Mouse (Mus musculus) midbrain, embryonic 16.5 days (tissue): Measurements from ENCODE around the gene Fam122a. TPM values are rescaled to one million over a fixed set of nuclear protein-coding genes. Genes with fewer than 3 reads are reported as not detected.

Experiments
- ATAC-seq: fragments of 200-750 bp; cut with Nextera tagmentation; 2 replicates; pipeline ENCODE4 v1.8.0; 2017; ENCODE audit warnings: moderate TSS enrichment
- H3K27ac ChIP-seq: fragments of 300-500 bp; sonication (generic); 2 replicates; pipeline ENCODE4 v1.5.1; 2014; ENCODE audit warnings: mild to moderate bottlenecking, low read length, mixed read lengths
- H3K27me3 ChIP-seq: fragments of 300-500 bp; sonication (generic); 2 replicates; pipeline ENCODE4 v1.6.1; 2014; ENCODE audit warnings: low read depth, low read length, mixed read lengths; ENCODE audit not compliant: control insufficient read depth, insufficient read depth
- H3K36me3 ChIP-seq: fragments of 300-500 bp; sonication (generic); 2 replicates; pipeline ENCODE4 v1.6.1; 2014; ENCODE audit warnings: mild to moderate bottlenecking, low read length, moderate library complexity, mixed read lengths; ENCODE audit not compliant: control insufficient read depth, insufficient read depth
- H3K4me1 ChIP-seq: fragments of 300-500 bp; sonication (generic); 2 replicates; pipeline ENCODE4 v1.6.1; 2014; ENCODE audit warnings: mild to moderate bottlenecking, low read length, mixed read lengths; ENCODE audit not compliant: control insufficient read depth, insufficient read depth
- H3K4me2 ChIP-seq: fragments of 300-500 bp; sonication (generic); 2 replicates; pipeline ENCODE4 v1.6.1; 2014; ENCODE audit warnings: mild to moderate bottlenecking, low read length, mixed read lengths
- H3K4me3 ChIP-seq: fragments of 300-500 bp; sonication (generic); 2 replicates; pipeline ENCODE4 v1.5.1; 2014; ENCODE audit warnings: low read depth, mild to moderate bottlenecking, low read length, moderate library complexity, mixed read lengths
- H3K9ac ChIP-seq: fragments of 300-500 bp; sonication (generic); 2 replicates; pipeline ENCODE4 v1.6.1; 2014; ENCODE audit warnings: low read depth, low read length, mixed read lengths
- H3K9me3 ChIP-seq: fragments of 300-500 bp; sonication (generic); replicated peaks from 2 replicates; pipeline ENCODE4 v1.6.1; 2014; ENCODE audit warnings: mild to moderate bottlenecking, low read length, mixed read lengths; ENCODE audit not compliant: control insufficient read depth, poor library complexity, severe bottlenecking
- WGBS: fragments of 180-500 bp; shearing (Covaris S2); extraction: QIAGEN DNeasy Blood & Tissue Kit; methylation state at CpG from one replicate; pipeline ENCODE4 v1.1.7; 2014; 5-methylcytosine and 5-hydroxymethylcytosine counted together
- polyA plus RNA-seq: library from polyadenylated mRNA; unstranded; fragments of >200 nt; fragmentation: Nextera tagmentation; extraction: Ambion mirVana; gene quantifications from 2 replicates; pipeline ENCODE4 v1.2.1, GENCODE M21; 2015

The Fam122a gene
- polyA plus RNA-seq, 1 experiment from 2014 or later: 52.7 TPM

DNA sequence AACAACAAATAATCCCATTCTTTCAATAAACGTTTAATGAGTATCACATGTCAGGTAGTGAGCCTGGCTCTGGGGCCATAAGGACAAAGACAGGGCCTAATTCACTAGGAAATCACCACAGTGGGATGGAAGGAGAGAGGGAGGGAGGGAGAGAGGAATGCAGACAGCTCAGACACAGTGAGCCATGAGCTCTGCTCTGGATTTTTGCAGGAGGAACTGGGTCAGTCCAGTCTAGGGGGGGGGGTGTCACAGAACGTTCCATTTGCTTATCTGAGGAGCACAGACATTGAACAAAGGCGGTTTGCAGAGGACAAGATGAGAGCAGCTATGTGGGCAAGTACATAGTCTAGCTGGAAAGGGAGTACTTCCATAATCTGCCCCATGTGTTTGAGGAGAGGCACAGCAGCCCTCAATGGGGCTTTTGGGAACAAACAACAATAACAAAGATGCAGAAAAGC is 24.7 kb downstream of the Fam122a start:
- 8% methylated on average over 3 of the region's 3 CpGs for WGBS
- Histone ChIP-seq H3K27ac (0 out of 2 replicates have a peak overlapping the region, but pooled peaks have one; percentile 31), H3K36me3 (no peaks in the 10 kb centered on the region), H3K27me3 (no peaks in the 10 kb centered on the region), H3K9me3 (no peaks in the 10 kb centered on the region), H3K4me2 (no peak overlapping the region), H3K9ac (no peak overlapping the region), H3K4me3 (no peak overlapping the region), H3K4me1 (peaks cover 7% of the 10 kb centered on the region; the same call in 1 of the 2 replicates)
- peak; percentile 54; the same call in 1 of the 2 replicates for ATAC-seq

DNA sequence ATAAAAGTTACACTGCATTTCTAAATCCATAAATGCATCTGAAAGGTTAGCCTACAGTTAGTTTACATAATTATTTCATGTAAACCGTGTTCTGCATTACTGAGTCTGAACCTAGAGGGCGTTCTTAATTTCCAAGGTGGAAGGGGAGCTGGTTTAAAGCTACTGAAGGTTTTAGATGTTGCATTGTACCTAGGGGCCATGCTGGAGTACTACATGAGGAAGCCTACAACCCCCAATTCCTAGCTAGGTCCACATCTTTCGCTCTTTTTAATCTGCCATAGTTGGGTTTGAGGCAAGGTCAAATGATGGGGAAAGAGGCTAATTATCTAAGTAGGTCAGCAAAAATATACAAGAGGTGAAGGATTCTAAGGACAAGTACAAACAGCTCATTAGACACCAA is 25.5 kb downstream of the Fam122a start:
- no peak overlapping the region for H3K4me3 ChIP-seq
- no peaks in the 10 kb centered on the region for H3K36me3 ChIP-seq
- H3K27me3 ChIP-seq: no peaks in the 10 kb centered on the region
- 87% methylated on average over 3 of the region's 3 CpGs for WGBS
- H3K27ac ChIP-seq: no peak overlapping the region
- H3K4me1 ChIP-seq: peaks cover 7% of the 10 kb centered on the region; the same call in 1 of the 2 replicates
- no peak for ATAC-seq
- H3K4me2 ChIP-seq: no peak overlapping the region
- no peak overlapping the region for H3K9ac ChIP-seq
- H3K9me3 ChIP-seq: no peaks in the 10 kb centered on the region

GRCm38 (mm10) chr19:24450740-24451139 is 26.4 kb downstream of the Fam122a start:
- ATAC-seq: no peak
- H3K9me3 ChIP-seq: no peaks in the 10 kb centered on the region
- no peak overlapping the region for H3K27ac ChIP-seq
- no peak overlapping the region for H3K9ac ChIP-seq
- H3K27me3 ChIP-seq: no peaks in the 10 kb centered on the region
- no peak overlapping the region for H3K4me2 ChIP-seq
- no peaks in the 10 kb centered on the region for H3K36me3 ChIP-seq
- H3K4me1 ChIP-seq: peaks cover 7% of the 10 kb centered on the region; the same call in 1 of the 2 replicates
- H3K4me3 ChIP-seq: no peak overlapping the region
- 91% methylated on average over 8 of the region's 8 CpGs for WGBS

DNA sequence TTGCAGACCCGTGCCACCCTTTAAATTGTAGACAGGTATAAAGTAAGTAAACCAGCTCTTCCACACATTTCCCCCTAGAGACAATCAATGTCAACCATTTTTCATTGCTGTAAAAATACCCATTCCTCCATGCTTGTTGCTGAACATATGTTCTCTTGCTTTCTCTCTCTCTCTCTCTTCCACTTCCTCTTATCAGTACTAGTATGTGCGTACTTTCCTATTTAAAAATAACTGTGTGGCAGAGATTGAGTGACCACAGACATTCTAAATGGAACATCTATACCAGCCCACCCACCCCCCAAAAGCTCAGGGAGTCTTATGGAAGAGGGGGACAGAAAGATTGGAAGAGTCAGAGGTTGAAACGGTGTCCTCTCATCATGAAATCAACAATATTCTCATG is 32.8 kb downstream of the Fam122a start:
- Histone ChIP-seq H3K4me1 (no peaks in the 10 kb centered on the region), H3K27ac (no peak overlapping the region), H3K36me3 (no peaks in the 10 kb centered on the region), H3K9me3 (no peaks in the 10 kb centered on the region), H3K4me2 (no peak overlapping the region), H3K9ac (no peak overlapping the region), H3K27me3 (no peaks in the 10 kb centered on the region), H3K4me3 (no peak overlapping the region)
- ATAC-seq: no peak
- 97% methylated on average over 3 of the region's 3 CpGs for WGBS

DNA sequence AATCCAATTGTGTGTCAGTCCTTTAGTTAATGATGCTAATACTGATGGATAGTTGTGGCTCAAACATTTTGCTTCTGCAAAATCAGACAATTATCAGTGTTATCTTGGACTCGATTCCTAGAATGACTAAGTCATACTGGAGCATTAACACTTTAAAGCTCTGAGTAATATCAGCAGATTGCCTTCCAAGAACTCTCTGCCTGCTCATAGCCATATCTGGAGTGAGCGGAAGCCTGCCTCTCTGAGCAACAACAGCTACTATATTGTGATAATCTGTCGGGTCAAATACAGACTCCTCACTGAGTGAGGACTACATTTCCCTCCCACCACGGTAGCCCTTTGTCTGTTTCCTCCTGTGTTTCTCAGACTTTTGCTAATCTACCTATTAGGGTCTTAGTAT is 37.4 kb downstream of the Fam122a start:
- Histone ChIP-seq H3K9ac (no peak overlapping the region), H3K27ac (no peak overlapping the region), H3K4me3 (no peak overlapping the region), H3K4me2 (no peak overlapping the region), H3K36me3 (no peaks in the 10 kb centered on the region), H3K9me3 (no peaks in the 10 kb centered on the region), H3K27me3 (no peaks in the 10 kb centered on the region), H3K4me1 (no peaks in the 10 kb centered on the region)
- WGBS: 68% methylated on average over 4 of the region's 4 CpGs
- no peak for ATAC-seq

DNA sequence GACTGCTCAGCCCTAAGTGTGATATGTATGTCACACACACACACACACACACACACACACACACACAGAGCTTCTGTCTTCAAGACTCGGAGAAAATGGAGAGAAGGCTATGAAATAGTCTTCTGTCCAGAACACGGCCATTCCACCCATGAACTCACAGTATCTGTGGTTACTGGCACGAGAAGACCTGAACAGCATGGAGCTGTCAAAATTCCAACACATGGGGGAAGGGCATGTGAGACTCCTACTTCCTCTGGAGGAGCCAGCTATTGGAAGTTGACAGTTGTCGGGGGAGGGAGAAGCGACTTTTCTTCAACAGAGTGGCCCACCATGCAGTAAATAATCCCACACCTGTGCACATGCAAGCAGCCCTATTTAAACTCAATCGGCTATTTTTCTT is 42.9 kb downstream of the Fam122a start:
- no peaks in the 10 kb centered on the region for H3K27me3 ChIP-seq

GRCm38 (mm10) chr19:24432447-24432846 is 44.7 kb downstream of the Fam122a start:
- H3K27me3 ChIP-seq: no peaks in the 10 kb centered on the region
- no peaks in the 10 kb centered on the region for H3K36me3 ChIP-seq
- H3K27ac ChIP-seq: no peak overlapping the region
- ATAC-seq: no peak
- WGBS: 86% methylated on average over 5 of the region's 5 CpGs
- no peak overlapping the region for H3K9ac ChIP-seq
- H3K4me3 ChIP-seq: no peak overlapping the region
- no peaks in the 10 kb centered on the region for H3K4me1 ChIP-seq
- no peak overlapping the region for H3K4me2 ChIP-seq
- H3K9me3 ChIP-seq: no peaks in the 10 kb centered on the region

More for the DNA sequence above, 42.9 kb downstream of the Fam122a start:
- ATAC-seq: no peak
- Histone ChIP-seq H3K4me3 (no peak overlapping the region), H3K36me3 (no peaks in the 10 kb centered on the region), H3K9me3 (no peaks in the 10 kb centered on the region), H3K9ac (no peak overlapping the region), H3K4me1 (no peaks in the 10 kb centered on the region), H3K4me2 (no peak overlapping the region), H3K27ac (no peak overlapping the region)
- WGBS: 86% methylated on average over 6 of the region's 6 CpGs

- no peak overlapping the region for H3K4me3 ChIP-seq
- ATAC-seq: no peak
- no peaks in the 10 kb centered on the region for H3K36me3 ChIP-seq
- H3K9ac ChIP-seq: no peak overlapping the region
- no peaks in the 10 kb centered on the region for H3K4me1 ChIP-seq
- H3K9me3 ChIP-seq: no peaks in the 10 kb centered on the region
- no peak overlapping the region for H3K4me2 ChIP-seq
- 94% methylated on average over 2 of the region's 2 CpGs for WGBS
- H3K27ac ChIP-seq: no peak overlapping the region
- no peaks in the 10 kb centered on the region for H3K27me3 ChIP-seq
These were observed 45.8 kb downstream of the Fam122a start for GRCm38 (mm10) chr19:24431381-24431780.

DNA sequence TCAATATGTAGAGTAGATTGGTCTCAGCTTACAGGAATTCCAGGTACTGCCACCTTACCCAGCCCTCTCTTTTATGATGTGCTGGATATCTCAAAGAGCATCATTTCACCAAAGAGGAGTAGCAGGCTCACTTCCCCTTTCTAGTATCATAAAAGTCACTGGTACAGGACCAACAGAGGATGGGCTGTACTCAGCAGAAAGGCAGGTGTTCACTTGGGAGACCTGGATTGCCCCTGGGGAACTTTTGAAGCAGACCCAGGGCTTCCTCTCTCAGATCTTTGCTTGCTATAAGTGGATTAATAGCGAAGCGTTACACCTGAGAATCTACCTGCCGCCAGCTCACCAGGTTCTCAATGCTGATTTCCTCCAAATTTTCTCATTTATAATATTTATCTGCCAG is 49.1 kb downstream of the Fam122a start:
- ATAC-seq: no peak
- Histone ChIP-seq H3K27me3 (no peaks in the 10 kb centered on the region), H3K4me1 (no peaks in the 10 kb centered on the region), H3K4me3 (no peak overlapping the region), H3K27ac (no peak overlapping the region), H3K36me3 (no peaks in the 10 kb centered on the region), H3K4me2 (no peak overlapping the region), H3K9me3 (no peaks in the 10 kb centered on the region), H3K9ac (no peak overlapping the region)
- WGBS: 91% methylated on average over 3 of the region's 3 CpGs
